Mouse (Mus musculus) stomach, embryonic 15.5 days (tissue): ENCODE measurements around the gene Maco1. TPM values are rescaled to one million over a fixed set of nuclear protein-coding genes. Genes with fewer than 3 reads are reported as not detected.
A peak's percentile ranks its signal among the peaks of the same experiment; 100 is the strongest.

Source experiments
- ATAC-seq: fragments of 200-750 bp; cut with Nextera tagmentation; 2 replicates; pipeline ENCODE4 v1.8.0; 2017; ENCODE audit warnings: low read depth, moderate number of reproducible peaks, moderate TSS enrichment; ENCODE audit not compliant: insufficient read depth, low FRiP score
- H3K27ac ChIP-seq: fragments of 300-500 bp; sonication (generic); 2 replicates; pipeline ENCODE4 v1.5.1; 2015; ENCODE audit warnings: mild to moderate bottlenecking, inconsistent platforms
- H3K27me3 ChIP-seq: fragments of 300-500 bp; sonication (generic); replicated peaks from 2 replicates; pipeline ENCODE4 v1.6.1; 2015; ENCODE audit warnings: inconsistent platforms
- H3K36me3 ChIP-seq: fragments of 300-500 bp; sonication (generic); 2 replicates; pipeline ENCODE4 v1.6.1; 2015; ENCODE audit warnings: inconsistent platforms
- H3K4me1 ChIP-seq: fragments of 300-500 bp; sonication (generic); 2 replicates; pipeline ENCODE4 v1.6.1; 2015; ENCODE audit warnings: inconsistent platforms
- H3K4me2 ChIP-seq: fragments of 300-500 bp; sonication (generic); 2 replicates; pipeline ENCODE4 v1.6.1; 2015; ENCODE audit warnings: mild to moderate bottlenecking, inconsistent platforms
- H3K4me3 ChIP-seq: fragments of 300-500 bp; sonication (generic); replicated peaks from 2 replicates; pipeline ENCODE4 v1.5.1; 2015; ENCODE audit warnings: inconsistent platforms
- H3K9ac ChIP-seq: fragments of 300-500 bp; sonication (generic); 2 replicates; pipeline ENCODE4 v1.6.1; 2015; ENCODE audit warnings: inconsistent platforms
- H3K9me3 ChIP-seq: fragments of 300-500 bp; sonication (generic); 2 replicates; pipeline ENCODE4 v1.6.1; 2016; ENCODE audit warnings: inconsistent platforms
- WGBS: fragments of 180-500 bp; shearing (Covaris S2); methylation state at CpG from one replicate; pipeline ENCODE4 v1.1.7; 2015; 5-methylcytosine and 5-hydroxymethylcytosine counted together
- polyA plus RNA-seq: library from polyadenylated mRNA; unstranded; fragments of >200 nt; fragmentation: Nextera tagmentation; extraction: Ambion mirVana; gene quantifications from 2 replicates; pipeline ENCODE4 v1.2.1, GENCODE M21; 2015

Gene Maco1
- polyA plus RNA-seq, 1 experiment from 2014 or later: 41.5 TPM

GRCm38 (mm10) chr4:134869815-134870375 lies 16.8 kb upstream of the Maco1 start:
- H3K4me2 ChIP-seq: peak overlapping the region; percentile 43
- peaks cover 11% of the 10 kb centered on the region for H3K4me1 ChIP-seq
- H3K4me3 ChIP-seq: 0 out of 2 replicates have a peak overlapping the region, but pooled peaks have one; percentile 9
- WGBS: 53% methylated on average over 7 of the region's 7 CpGs
- no peak overlapping the region for H3K27ac ChIP-seq
- H3K36me3 ChIP-seq: no peaks in the 10 kb centered on the region
- no peak overlapping the region; the same call in 1 of the 2 replicates for H3K9ac ChIP-seq
- 0 out of 2 replicates have a peak, but pooled peaks have one; percentile 50 for ATAC-seq
- no peaks in the 10 kb centered on the region for H3K9me3 ChIP-seq
- 0 out of 2 replicates have a peak, but pooled peaks cover 3% of the 10 kb centered on the region for H3K27me3 ChIP-seq

- Histone ChIP-seq H3K4me1 (peaks cover 11% of the 10 kb centered on the region), H3K9ac (no peak overlapping the region), H3K4me2 (peak overlapping the region; percentile 43), H3K36me3 (no peaks in the 10 kb centered on the region), H3K9me3 (no peaks in the 10 kb centered on the region), H3K27me3 (0 out of 2 replicates have a peak, but pooled peaks cover 3% of the 10 kb centered on the region), H3K27ac (peak overlapping the region; percentile 40; the same call in 1 of the 2 replicates), H3K4me3 (0 out of 2 replicates have a peak overlapping the region, but pooled peaks have one; percentile 9)
- peak; percentile 87; the same call in 1 of the 2 replicates for ATAC-seq
- WGBS: 10% methylated on average over 16 of the region's 16 CpGs
These were observed 16.1 kb upstream of the Maco1 start for GRCm38 (mm10) chr4:134869068-134869730.

GRCm38 (mm10) chr4:134868490-134868889 lies 15.3 kb upstream of the Maco1 start:
- 36% methylated on average over 8 of the region's 9 CpGs for WGBS
- Histone ChIP-seq H3K4me1 (peaks cover 11% of the 10 kb centered on the region), H3K36me3 (no peaks in the 10 kb centered on the region), H3K27ac (no peak overlapping the region), H3K4me3 (no peak overlapping the region), H3K27me3 (0 out of 2 replicates have a peak, but pooled peaks cover 3% of the 10 kb centered on the region), H3K9ac (no peak overlapping the region), H3K4me2 (no peak overlapping the region), H3K9me3 (no peaks in the 10 kb centered on the region)
- ATAC-seq: no peak

- Histone ChIP-seq H3K4me3 (no peak overlapping the region), H3K27ac (no peak overlapping the region), H3K36me3 (no peaks in the 10 kb centered on the region), H3K9ac (no peak overlapping the region), H3K4me1 (peaks cover 11% of the 10 kb centered on the region), H3K9me3 (no peaks in the 10 kb centered on the region), H3K4me2 (no peak overlapping the region), H3K27me3 (0 out of 2 replicates have a peak, but pooled peaks cover 3% of the 10 kb centered on the region)
- WGBS: 84% methylated on average over 10 of the region's 10 CpGs
- no peak for ATAC-seq
These were observed 14.9 kb upstream of the Maco1 start for GRCm38 (mm10) chr4:134868065-134868464.

GRCm38 (mm10) chr4:134867661-134868060 lies 14.5 kb upstream of the Maco1 start:
- WGBS: 81% methylated on average over 8 of the region's 8 CpGs

GRCm38 (mm10) chr4:134867213-134867612 lies 14.1 kb upstream of the Maco1 start:
- WGBS: 94% methylated on average over 8 of the region's 8 CpGs
- H3K4me1 ChIP-seq: peaks cover 11% of the 10 kb centered on the region
- no peak overlapping the region for H3K4me3 ChIP-seq
- H3K9me3 ChIP-seq: no peaks in the 10 kb centered on the region
- H3K36me3 ChIP-seq: no peaks in the 10 kb centered on the region
- 0 out of 2 replicates have a peak, but pooled peaks cover 3% of the 10 kb centered on the region for H3K27me3 ChIP-seq
- H3K27ac ChIP-seq: no peak overlapping the region
- H3K4me2 ChIP-seq: no peak overlapping the region
- H3K9ac ChIP-seq: no peak overlapping the region
- no peak for ATAC-seq

More at GRCm38 (mm10) chr4:134867661-134868060, 14.5 kb upstream of the Maco1 start:
- Histone ChIP-seq H3K4me1 (peaks cover 11% of the 10 kb centered on the region), H3K4me2 (no peak overlapping the region), H3K9me3 (no peaks in the 10 kb centered on the region), H3K36me3 (no peaks in the 10 kb centered on the region), H3K9ac (no peak overlapping the region), H3K4me3 (no peak overlapping the region), H3K27ac (no peak overlapping the region), H3K27me3 (0 out of 2 replicates have a peak, but pooled peaks cover 3% of the 10 kb centered on the region)
- ATAC-seq: no peak

GRCm38 (mm10) chr4:134865789-134866188 lies 12.6 kb upstream of the Maco1 start:
- Histone ChIP-seq H3K9ac (no peak overlapping the region), H3K9me3 (no peaks in the 10 kb centered on the region), H3K4me2 (no peak overlapping the region), H3K36me3 (no peaks in the 10 kb centered on the region), H3K4me1 (peaks cover 7% of the 10 kb centered on the region), H3K27ac (no peak overlapping the region), H3K27me3 (0 out of 2 replicates have a peak, but pooled peaks cover 3% of the 10 kb centered on the region), H3K4me3 (0 out of 2 replicates have a peak overlapping the region, but pooled peaks have one; percentile 4)
- ATAC-seq: no peak
- WGBS: 73% methylated on average over 5 of the region's 5 CpGs

GRCm38 (mm10) chr4:134865340-134865739 lies 12.2 kb upstream of the Maco1 start:
- no peak overlapping the region for H3K27ac ChIP-seq
- no peaks in the 10 kb centered on the region for H3K36me3 ChIP-seq
- H3K9me3 ChIP-seq: no peaks in the 10 kb centered on the region
- WGBS: 63% methylated on average over 6 of the region's 6 CpGs
- peaks cover 7% of the 10 kb centered on the region for H3K4me1 ChIP-seq
- 0 out of 2 replicates have a peak, but pooled peaks cover 3% of the 10 kb centered on the region for H3K27me3 ChIP-seq
- H3K9ac ChIP-seq: no peak overlapping the region
- no peak overlapping the region for H3K4me2 ChIP-seq
- peak; percentile 66; the same call in 1 of the 2 replicates for ATAC-seq
- H3K4me3 ChIP-seq: 0 out of 2 replicates have a peak overlapping the region, but pooled peaks have one; percentile 4

- peak; percentile 76; the same call in 1 of the 2 replicates for ATAC-seq
- Histone ChIP-seq H3K27me3 (0 out of 2 replicates have a peak, but pooled peaks cover under 1% of the 10 kb centered on the region), H3K36me3 (no peaks in the 10 kb centered on the region), H3K4me1 (no peaks in the 10 kb centered on the region), H3K9ac (no peak within 1 kb of the TSS), H3K4me2 (no peak within 1 kb of the TSS), H3K9me3 (no peaks in the 10 kb centered on the region), H3K27ac (no peak within 1 kb of the TSS), H3K4me3 (0 out of 2 replicates have a peak within 1 kb of the TSS, but pooled peaks have one; percentile 6)
- 67% methylated on average over 14 of the region's 14 CpGs for WGBS
These were observed 11.0 kb upstream of the Maco1 start, which contains the start of gene Rhd for GRCm38 (mm10) chr4:134863937-134864729. TSS of gene Rhd (plus strand) at chr4:134864536.

- H3K4me1 ChIP-seq: no peaks in the 10 kb centered on the region
- no peak overlapping the region for H3K9ac ChIP-seq
- H3K4me3 ChIP-seq: no peak overlapping the region
- H3K27ac ChIP-seq: no peak overlapping the region
- H3K36me3 ChIP-seq: no peaks in the 10 kb centered on the region
- H3K27me3 ChIP-seq: no peaks in the 10 kb centered on the region
- H3K4me2 ChIP-seq: no peak overlapping the region
- no peaks in the 10 kb centered on the region for H3K9me3 ChIP-seq
- 72% methylated on average over 7 of the region's 7 CpGs for WGBS
- ATAC-seq: no peak
These were observed 9.9 kb upstream of the Maco1 start for GRCm38 (mm10) chr4:134862996-134863395.

GRCm38 (mm10) chr4:134861884-134862283 lies 8.7 kb upstream of the Maco1 start:
- WGBS: 72% methylated on average over 6 of the region's 6 CpGs
- no peaks in the 10 kb centered on the region for H3K27me3 ChIP-seq
- H3K4me2 ChIP-seq: no peak overlapping the region
- H3K9ac ChIP-seq: no peak overlapping the region
- ATAC-seq: no peak
- no peaks in the 10 kb centered on the region for H3K4me1 ChIP-seq
- no peaks in the 10 kb centered on the region for H3K36me3 ChIP-seq
- no peaks in the 10 kb centered on the region for H3K9me3 ChIP-seq
- H3K27ac ChIP-seq: no peak overlapping the region
- H3K4me3 ChIP-seq: no peak overlapping the region
